Mouse (Mus musculus): ENCODE results near the gene Zbtb17. TPM values are rescaled to one million over a fixed set of nuclear protein-coding genes. Genes with fewer than 3 reads are reported as not detected.

Zbtb17 gene
- polyA plus RNA-seq, 1 experiment = 47.0 TPM

DNA sequence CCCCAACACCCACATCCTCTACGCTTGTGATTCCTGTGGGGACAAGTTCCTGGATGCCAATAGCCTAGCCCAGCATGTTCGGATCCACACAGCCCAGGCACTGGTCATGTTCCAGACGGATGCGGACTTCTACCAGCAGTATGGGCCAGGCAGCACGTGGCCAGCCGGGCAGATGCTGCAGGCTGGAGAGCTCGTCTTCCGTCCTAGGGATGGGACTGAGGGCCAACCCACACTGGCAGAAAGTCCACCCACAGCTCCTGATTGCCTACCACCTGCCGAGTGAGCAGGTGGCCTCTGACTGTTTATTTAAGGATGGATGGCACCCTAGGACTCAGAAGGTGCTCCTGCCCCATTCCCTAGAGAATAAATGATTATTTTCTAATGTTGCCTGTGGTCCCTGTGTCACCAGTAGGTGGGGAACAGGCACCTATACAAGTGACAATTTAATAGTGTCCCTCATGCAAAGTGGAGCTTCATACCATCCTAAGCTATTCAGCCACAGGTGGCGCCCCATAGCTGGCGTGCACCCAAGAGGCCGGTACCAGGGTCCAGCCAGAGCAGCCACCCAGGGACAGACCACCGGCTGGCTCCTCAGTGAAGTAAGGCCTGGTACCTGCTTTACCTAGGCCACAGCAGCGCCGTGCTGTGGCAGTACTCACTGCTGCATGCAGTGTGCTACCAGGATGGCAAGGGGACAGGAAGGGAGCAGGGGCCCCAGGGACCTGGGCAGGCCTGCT is 22.6 kb downstream of the Zbtb17 start:
- Histone ChIP-seq H3K27ac (ENCODE audit: insufficient read depth, low read depth, low read length) (no peak overlapping the region), H3K36me3 (ENCODE audit: control insufficient read depth, insufficient read depth, low read length) (peaks cover 92% of the 10 kb centered on the region), H3K27me3 (ENCODE audit: control insufficient read depth, insufficient read depth, low read length) (no peaks in the 10 kb centered on the region), H3K4me1 (ENCODE audit: control insufficient read depth, insufficient read depth, insufficient read length, low read length) (0 out of 2 replicates have a peak, but pooled peaks cover 2% of the 10 kb centered on the region), H3K4me3 (ENCODE audit: low read depth, low read length) (no peak overlapping the region)
- TF ChIP-seq POLR2A (IDR thresholded peaks at IDR 0.05; ENCODE audit: low read depth, low read length) (no peak), CTCF (IDR thresholded peaks at IDR 0.05; ENCODE audit: extremely low read depth, insufficient read length, insufficient replicate concordance, low read depth, low read length) (peak; percentile 10; the same call in 1 of the 2 replicates)
- WGBS = 65% methylated on average over 15 of the region's 15 CpGs

DNA sequence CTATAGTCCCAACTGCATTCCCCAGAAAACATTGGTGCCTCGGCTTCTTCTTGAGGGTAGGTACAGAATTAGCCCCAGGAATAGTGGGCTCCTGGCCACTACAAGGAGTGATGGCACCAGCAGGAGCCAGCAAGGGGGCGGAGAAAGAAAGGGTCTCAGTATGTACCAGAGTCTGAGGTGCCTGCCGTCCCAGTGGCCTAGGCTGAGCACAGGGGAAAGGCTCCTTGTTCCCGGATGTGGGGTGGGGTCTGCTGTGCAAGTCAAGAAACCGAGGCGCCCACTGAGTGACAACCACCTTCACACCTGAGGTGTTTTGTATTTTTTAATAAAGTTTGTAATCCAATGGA is 23.1 kb downstream of the Zbtb17 start:
- WGBS = 83% methylated on average over 6 of the region's 6 CpGs
- Histone ChIP-seq H3K27ac (ENCODE audit: insufficient read depth, low read depth, low read length) (no peak overlapping the region), H3K4me3 (ENCODE audit: low read depth, low read length) (no peak overlapping the region), H3K4me1 (ENCODE audit: control insufficient read depth, insufficient read depth, insufficient read length, low read length) (0 out of 2 replicates have a peak, but pooled peaks cover 2% of the 10 kb centered on the region), H3K36me3 (ENCODE audit: control insufficient read depth, insufficient read depth, low read length) (peaks cover 92% of the 10 kb centered on the region), H3K27me3 (ENCODE audit: control insufficient read depth, insufficient read depth, low read length) (no peaks in the 10 kb centered on the region)
- no peak for TF ChIP-seq POLR2A (IDR thresholded peaks at IDR 0.05; ENCODE audit: low read depth, low read length)
- no peak for TF ChIP-seq CTCF (IDR thresholded peaks at IDR 0.05; ENCODE audit: extremely low read depth, insufficient read length, insufficient replicate concordance, low read depth, low read length)

DNA sequence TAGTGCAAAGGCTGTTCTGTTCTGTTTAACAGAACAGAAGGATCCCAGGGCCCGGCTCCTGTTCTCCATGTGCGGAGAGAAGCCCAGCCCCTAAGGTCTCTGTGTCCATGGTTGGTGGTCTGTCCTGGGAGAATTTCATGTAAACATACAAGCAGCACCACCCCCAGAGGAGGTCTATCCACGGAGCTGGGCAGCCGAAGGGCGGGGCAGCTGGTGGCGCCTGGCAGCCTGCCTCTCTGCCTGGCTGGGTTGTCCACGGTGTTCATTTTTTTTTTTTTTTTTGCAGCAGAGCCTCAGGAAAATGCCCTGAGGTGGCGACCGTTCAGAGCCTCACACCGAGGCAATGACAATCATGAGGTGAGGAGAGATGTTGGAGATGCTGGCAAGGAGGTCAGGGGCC is 24.1 kb downstream of the Zbtb17 start:
- no peak overlapping the region for H3K27ac ChIP-seq (ENCODE audit: insufficient read depth, low read depth, low read length)
- H3K36me3 ChIP-seq (ENCODE audit: control insufficient read depth, insufficient read depth, low read length) = peaks cover 93% of the 10 kb centered on the region
- H3K4me3 ChIP-seq (ENCODE audit: low read depth, low read length) = no peak overlapping the region
- TF ChIP-seq CTCF (IDR thresholded peaks at IDR 0.05; ENCODE audit: extremely low read depth, insufficient read length, insufficient replicate concordance, low read depth, low read length) = no peak
- no peak for TF ChIP-seq POLR2A (IDR thresholded peaks at IDR 0.05; ENCODE audit: low read depth, low read length)
- H3K4me1 ChIP-seq (ENCODE audit: control insufficient read depth, insufficient read depth, insufficient read length, low read length) = no peaks in the 10 kb centered on the region
- no peaks in the 10 kb centered on the region for H3K27me3 ChIP-seq (ENCODE audit: control insufficient read depth, insufficient read depth, low read length)
- 36% methylated on average over 10 of the region's 10 CpGs for WGBS

DNA sequence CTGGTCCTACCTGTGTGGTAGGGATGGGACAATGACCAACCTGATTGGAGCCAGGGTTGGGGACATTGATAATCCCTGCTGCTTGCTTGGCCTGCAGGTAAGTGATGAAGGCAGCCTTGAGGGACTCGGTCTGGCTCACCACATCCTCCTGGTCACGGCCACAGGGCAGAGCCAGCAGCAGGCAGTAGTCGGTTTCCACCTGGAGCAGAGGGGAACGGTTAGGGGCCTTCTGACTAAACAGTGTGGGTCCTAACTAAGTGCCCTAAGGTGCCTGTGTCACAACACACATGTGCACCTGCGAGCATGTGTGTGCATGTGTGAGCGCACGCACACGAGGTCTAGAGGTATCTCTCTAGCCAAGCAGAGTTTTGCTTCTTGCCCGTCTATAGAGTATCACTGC is 24.9 kb downstream of the Zbtb17 start:
- no peak overlapping the region for H3K27ac ChIP-seq (ENCODE audit: insufficient read depth, low read depth, low read length)
- 92% methylated on average over 9 of the region's 9 CpGs for WGBS
- H3K27me3 ChIP-seq (ENCODE audit: control insufficient read depth, insufficient read depth, low read length) = no peaks in the 10 kb centered on the region
- no peaks in the 10 kb centered on the region for H3K4me1 ChIP-seq (ENCODE audit: control insufficient read depth, insufficient read depth, insufficient read length, low read length)
- H3K4me3 ChIP-seq (ENCODE audit: low read depth, low read length) = no peak overlapping the region
- TF ChIP-seq POLR2A (IDR thresholded peaks at IDR 0.05; ENCODE audit: low read depth, low read length) (no peak), CTCF (IDR thresholded peaks at IDR 0.05; ENCODE audit: extremely low read depth, insufficient read length, insufficient replicate concordance, low read depth, low read length) (no peak)
- H3K36me3 ChIP-seq (ENCODE audit: control insufficient read depth, insufficient read depth, low read length) = peaks cover 92% of the 10 kb centered on the region

DNA sequence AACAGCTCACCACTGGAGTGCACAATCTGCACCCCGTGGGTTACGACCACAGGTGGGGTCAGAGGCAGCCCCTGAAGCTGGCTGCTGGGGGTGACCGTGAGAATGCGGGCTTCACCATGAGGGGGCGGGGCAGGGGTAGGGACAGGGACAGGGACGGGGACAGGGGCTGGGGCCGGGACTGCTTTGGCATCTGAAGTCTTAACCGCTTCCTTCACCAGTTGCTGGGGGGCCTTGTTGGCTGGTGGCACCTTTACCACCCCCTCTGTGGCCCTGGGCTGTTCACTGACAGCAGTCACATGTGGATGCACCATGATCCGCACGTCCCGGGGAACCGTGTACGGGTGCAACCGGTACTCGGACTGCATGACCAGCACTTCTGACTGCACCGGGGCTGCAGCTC is 27.0 kb downstream of the Zbtb17 start:
- Histone ChIP-seq H3K27ac (ENCODE audit: insufficient read depth, low read depth, low read length) (no peak overlapping the region), H3K4me3 (ENCODE audit: low read depth, low read length) (no peak overlapping the region), H3K27me3 (ENCODE audit: control insufficient read depth, insufficient read depth, low read length) (no peaks in the 10 kb centered on the region), H3K4me1 (ENCODE audit: control insufficient read depth, insufficient read depth, insufficient read length, low read length) (no peaks in the 10 kb centered on the region), H3K36me3 (ENCODE audit: control insufficient read depth, insufficient read depth, low read length) (peaks cover 92% of the 10 kb centered on the region)
- TF ChIP-seq POLR2A (IDR thresholded peaks at IDR 0.05; ENCODE audit: low read depth, low read length) = no peak
- no peak for TF ChIP-seq CTCF (IDR thresholded peaks at IDR 0.05; ENCODE audit: extremely low read depth, insufficient read length, insufficient replicate concordance, low read depth, low read length)
- WGBS = 97% methylated on average over 16 of the region's 16 CpGs

DNA sequence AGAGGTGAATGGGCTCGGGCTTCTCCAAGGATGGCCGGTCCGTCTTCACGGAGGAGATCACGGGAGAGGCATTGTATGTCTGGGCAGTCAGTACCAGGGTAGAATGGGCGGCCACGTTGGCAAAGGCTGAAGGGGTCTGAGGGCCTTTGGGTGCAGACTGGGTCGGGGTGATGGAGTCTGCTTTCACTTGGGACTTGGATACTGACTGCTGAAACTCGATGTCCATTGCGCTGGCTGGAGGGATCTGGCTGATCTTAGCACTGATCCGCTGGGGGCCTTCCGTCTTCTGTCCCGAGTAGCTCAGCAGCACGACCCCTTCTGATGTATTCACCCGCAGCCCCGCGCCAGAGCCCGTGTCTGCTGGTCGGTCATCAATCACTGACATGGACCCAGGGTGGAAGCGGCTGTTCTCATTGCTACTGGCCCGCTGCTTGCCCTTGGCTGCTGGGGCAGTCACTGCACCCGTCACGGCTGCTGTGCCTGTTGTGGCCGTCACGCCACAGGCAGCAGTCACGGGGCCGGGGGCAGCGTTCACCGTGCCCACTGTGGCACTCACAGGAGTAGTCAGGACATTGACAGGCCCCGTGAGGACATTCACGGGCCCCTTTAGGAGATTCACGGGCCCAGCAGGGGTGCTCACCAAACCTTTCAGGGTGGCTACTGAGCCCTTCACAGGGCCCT is 28.3 kb downstream of the Zbtb17 start:
- TF ChIP-seq POLR2A (IDR thresholded peaks at IDR 0.05; ENCODE audit: low read depth, low read length) (no peak), CTCF (IDR thresholded peaks at IDR 0.05; ENCODE audit: extremely low read depth, insufficient read length, insufficient replicate concordance, low read depth, low read length) (no peak)
- no peak overlapping the region for H3K4me3 ChIP-seq (ENCODE audit: low read depth, low read length)
- no peaks in the 10 kb centered on the region for H3K4me1 ChIP-seq (ENCODE audit: control insufficient read depth, insufficient read depth, insufficient read length, low read length)
- no peak overlapping the region for H3K27ac ChIP-seq (ENCODE audit: insufficient read depth, low read depth, low read length)
- 92% methylated on average over 32 of the region's 32 CpGs for WGBS
- H3K36me3 ChIP-seq (ENCODE audit: control insufficient read depth, insufficient read depth, low read length) = peaks cover 92% of the 10 kb centered on the region
- no peaks in the 10 kb centered on the region for H3K27me3 ChIP-seq (ENCODE audit: control insufficient read depth, insufficient read depth, low read length)

DNA sequence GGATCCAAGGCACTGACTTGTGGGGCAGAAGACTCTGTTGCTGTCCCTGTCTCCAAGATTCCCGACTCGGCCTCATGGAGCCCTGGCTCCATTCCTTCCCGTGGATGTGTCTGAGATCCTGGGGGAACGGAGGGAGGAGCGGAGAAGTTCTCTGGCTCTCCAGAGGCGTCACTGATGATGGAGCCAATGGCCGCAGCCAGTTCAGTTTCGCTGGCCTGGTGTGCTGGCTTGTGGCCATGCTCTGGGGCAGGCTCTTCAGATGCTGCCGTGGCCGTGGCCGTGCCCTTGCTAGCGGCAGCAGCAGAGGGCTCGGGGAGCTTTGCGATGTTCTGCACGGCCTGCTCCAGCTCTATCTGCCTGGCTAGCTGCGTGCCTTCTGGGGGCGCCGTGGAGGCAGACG is 30.0 kb downstream of the Zbtb17 start:
- no peak for TF ChIP-seq POLR2A (IDR thresholded peaks at IDR 0.05; ENCODE audit: low read depth, low read length)
- no peak for TF ChIP-seq CTCF (IDR thresholded peaks at IDR 0.05; ENCODE audit: extremely low read depth, insufficient read length, insufficient replicate concordance, low read depth, low read length)
- Histone ChIP-seq H3K27ac (ENCODE audit: insufficient read depth, low read depth, low read length) (no peak overlapping the region), H3K4me3 (ENCODE audit: low read depth, low read length) (no peak overlapping the region), H3K36me3 (ENCODE audit: control insufficient read depth, insufficient read depth, low read length) (peaks cover 92% of the 10 kb centered on the region), H3K4me1 (ENCODE audit: control insufficient read depth, insufficient read depth, insufficient read length, low read length) (peaks cover 4% of the 10 kb centered on the region; the same call in 1 of the 2 replicates), H3K27me3 (ENCODE audit: control insufficient read depth, insufficient read depth, low read length) (no peaks in the 10 kb centered on the region)
- 89% methylated on average over 19 of the region's 19 CpGs for WGBS

All from small intestine, adult 2 months (tissue).